Mouse (Mus musculus): ENCODE results near the gene Tbc1d8b. TPM values are rescaled to one million over a fixed set of nuclear protein-coding genes. Genes with fewer than 3 reads are reported as not detected.

The Tbc1d8b gene
- polyA plus RNA-seq, 1 experiment from 2014 or later = 1.7 TPM

DNA sequence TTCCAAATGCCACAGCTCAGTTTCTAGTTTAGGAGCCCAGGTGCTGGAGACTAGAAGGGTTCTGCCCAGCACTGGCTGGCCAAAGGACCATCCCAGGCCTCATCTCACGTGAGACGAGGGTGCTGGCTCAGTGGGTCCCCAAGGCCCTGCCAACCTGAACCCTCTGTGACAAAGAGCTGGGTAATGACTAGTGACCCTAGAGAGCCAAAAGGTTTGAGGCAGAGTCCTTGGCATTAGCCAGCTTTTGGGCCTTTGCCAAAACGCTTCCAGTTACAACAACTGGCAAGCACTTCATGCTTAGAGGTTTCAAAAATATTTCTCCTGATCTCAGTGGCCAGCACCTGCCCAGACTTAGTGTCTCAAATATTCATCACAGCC, 98.2 kb downstream of the Tbc1d8b start:
- no peak for TF ChIP-seq CTCF (IDR thresholded peaks at IDR 0.05; ENCODE audit: low read depth)
- no peak for DNase-seq (ENCODE audit: low spot score)
- no peaks in the 10 kb centered on the region for H3K36me3 ChIP-seq (ENCODE audit: insufficient read depth, low read length)
- H3K4me2 ChIP-seq (ENCODE audit: low read length) = no peak overlapping the region
- no peak for ATAC-seq (replicated peaks; ENCODE audit: low FRiP score, low read depth)
- H3K4me1 ChIP-seq (replicated peaks; ENCODE audit: insufficient read depth, low read length) = no peaks in the 10 kb centered on the region
- no peaks in the 10 kb centered on the region for H3K9me3 ChIP-seq (replicated peaks; ENCODE audit: low read length)
- H3K9ac ChIP-seq (ENCODE audit: low read depth, low read length) = no peak overlapping the region
- H3K4me3 ChIP-seq (replicated peaks; ENCODE audit: low read depth, low read length) = no peak overlapping the region
- WGBS = 72% methylated on average over 3 of the region's 3 CpGs
- H3K27ac ChIP-seq = no peak overlapping the region
- no peaks in the 10 kb centered on the region for H3K27me3 ChIP-seq (ENCODE audit: insufficient read depth, low read length)

DNA sequence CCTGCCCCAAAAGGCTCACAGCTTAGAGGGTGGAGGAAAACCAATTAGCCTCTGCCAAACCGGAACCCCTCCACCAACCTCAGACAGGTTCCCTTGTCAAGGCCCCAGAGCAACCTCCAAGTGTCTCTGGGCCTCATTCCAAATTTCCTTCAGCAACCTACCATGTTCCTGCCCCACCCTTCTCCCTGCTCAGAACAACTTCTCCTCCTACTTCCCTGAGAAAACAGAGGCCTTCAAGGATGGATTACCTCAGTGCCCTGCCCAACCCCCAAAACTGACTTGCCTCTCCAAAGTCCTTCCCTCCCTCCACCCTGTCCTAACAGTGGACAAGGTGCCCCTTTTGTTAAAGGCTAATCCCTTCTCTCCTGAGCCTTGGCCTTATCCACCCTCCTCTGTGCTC, 101.0 kb downstream of the Tbc1d8b start:
- no peak overlapping the region for H3K27ac ChIP-seq

DNA sequence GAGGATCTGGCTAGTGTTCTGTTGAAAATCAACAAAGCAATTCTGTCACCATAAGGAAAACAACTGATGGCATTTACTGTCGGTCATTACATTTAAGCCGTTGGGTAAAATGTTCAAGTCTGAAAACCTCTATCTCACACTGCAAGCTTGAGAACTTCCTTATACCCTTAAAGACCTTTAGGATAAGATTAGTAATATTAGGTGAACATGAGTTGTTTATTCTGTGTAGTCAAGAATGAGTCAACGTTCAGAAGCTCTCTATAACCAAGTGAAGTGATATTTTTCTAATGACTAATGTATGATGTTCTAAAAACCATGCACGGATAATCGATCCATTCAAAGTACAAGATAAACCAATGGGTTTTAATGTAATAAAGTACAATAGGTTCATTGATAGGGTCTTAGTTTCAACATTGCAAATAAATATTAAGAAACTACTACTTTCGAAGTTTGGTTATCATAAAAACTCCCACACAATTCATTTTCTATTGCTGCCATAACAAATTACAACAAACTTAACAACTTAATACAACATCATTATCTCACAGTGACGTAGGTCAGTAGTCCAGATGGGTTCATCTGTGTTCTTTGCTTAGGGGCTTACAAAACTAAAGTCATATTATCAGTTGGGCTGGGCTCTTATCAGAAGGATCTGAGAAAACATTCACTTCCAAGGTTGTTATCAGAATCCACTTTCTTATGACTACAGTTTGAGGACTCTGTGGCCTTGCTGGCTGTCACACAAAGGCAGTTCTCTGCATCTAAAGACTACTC, 109.5 kb downstream of the Tbc1d8b start:
- H3K4me1 ChIP-seq (replicated peaks; ENCODE audit: insufficient read depth, low read length) = no peaks in the 10 kb centered on the region

More for the DNA sequence above, 101.0 kb downstream of the Tbc1d8b start:
- 65% methylated on average over 1 of the region's 1 CpGs for WGBS
- no peak for TF ChIP-seq CTCF (IDR thresholded peaks at IDR 0.05; ENCODE audit: low read depth)
- Histone ChIP-seq H3K9me3 (replicated peaks; ENCODE audit: low read length) (no peaks in the 10 kb centered on the region), H3K36me3 (ENCODE audit: insufficient read depth, low read length) (no peaks in the 10 kb centered on the region), H3K27me3 (ENCODE audit: insufficient read depth, low read length) (no peaks in the 10 kb centered on the region), H3K4me2 (ENCODE audit: low read length) (no peak overlapping the region), H3K4me1 (replicated peaks; ENCODE audit: insufficient read depth, low read length) (no peaks in the 10 kb centered on the region), H3K9ac (ENCODE audit: low read depth, low read length) (no peak overlapping the region), H3K4me3 (replicated peaks; ENCODE audit: low read depth, low read length) (no peak overlapping the region)
- ATAC-seq (replicated peaks; ENCODE audit: low FRiP score, low read depth) = no peak
- DNase-seq (ENCODE audit: low spot score) = no peak

DNA sequence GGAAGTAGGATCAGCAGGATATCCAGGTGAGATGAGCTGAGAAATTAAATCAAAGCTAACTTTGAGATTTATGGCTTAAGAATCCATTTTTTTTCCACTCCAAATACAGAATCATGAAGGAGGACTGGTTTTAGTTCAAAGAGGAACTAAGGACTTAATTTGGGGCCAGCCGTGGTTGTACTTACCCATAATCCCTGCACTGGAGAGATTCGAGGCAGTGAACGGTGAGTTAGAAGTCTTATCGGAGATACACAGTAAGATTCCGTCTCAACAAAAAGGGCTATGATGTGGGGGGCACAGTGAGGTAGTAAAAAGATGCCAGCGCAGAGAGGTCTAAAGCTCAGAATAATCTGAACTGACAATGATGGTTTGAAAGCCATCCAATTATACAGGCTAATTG, 111.2 kb downstream of the Tbc1d8b start:
- TF ChIP-seq CTCF (IDR thresholded peaks at IDR 0.05; ENCODE audit: low read depth) = no peak

More for the DNA sequence above, 109.5 kb downstream of the Tbc1d8b start:
- H3K27ac ChIP-seq = no peak overlapping the region
- no peak for DNase-seq (ENCODE audit: low spot score)
- H3K9me3 ChIP-seq (replicated peaks; ENCODE audit: low read length) = no peaks in the 10 kb centered on the region
- 84% methylated on average over 7 of the region's 7 CpGs for WGBS
- H3K4me2 ChIP-seq (ENCODE audit: low read length) = no peak overlapping the region
- H3K9ac ChIP-seq (ENCODE audit: low read depth, low read length) = no peak overlapping the region
- ATAC-seq (replicated peaks; ENCODE audit: low FRiP score, low read depth) = no peak
- no peak for TF ChIP-seq CTCF (IDR thresholded peaks at IDR 0.05; ENCODE audit: low read depth)
- H3K4me3 ChIP-seq (replicated peaks; ENCODE audit: low read depth, low read length) = no peak overlapping the region
- no peaks in the 10 kb centered on the region for H3K36me3 ChIP-seq (ENCODE audit: insufficient read depth, low read length)
- no peaks in the 10 kb centered on the region for H3K27me3 ChIP-seq (ENCODE audit: insufficient read depth, low read length)

DNA sequence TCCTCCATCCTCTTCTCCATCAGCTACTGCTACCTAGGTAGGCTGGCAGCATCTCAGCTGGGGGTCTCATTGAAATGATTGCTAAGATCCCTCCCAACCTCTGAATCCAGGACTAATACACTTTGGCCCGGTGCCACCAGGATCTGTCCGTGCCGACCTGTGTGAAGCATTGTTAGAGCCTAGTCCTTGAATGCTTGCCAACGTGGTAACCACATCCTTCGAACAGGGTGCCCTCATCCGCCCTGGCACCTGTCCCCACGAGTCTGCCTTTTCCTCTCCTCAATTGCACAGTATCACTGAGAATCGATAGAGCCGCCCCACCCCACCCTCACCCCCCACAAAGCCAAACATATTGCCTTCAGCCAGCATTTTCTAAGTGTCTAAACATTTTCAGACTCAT, 113.1 kb downstream of the Tbc1d8b start:
- H3K4me2 ChIP-seq (ENCODE audit: low read length) = no peak overlapping the region
- no peaks in the 10 kb centered on the region for H3K36me3 ChIP-seq (ENCODE audit: insufficient read depth, low read length)
- no peaks in the 10 kb centered on the region for H3K9me3 ChIP-seq (replicated peaks; ENCODE audit: low read length)
- no peak for DNase-seq (ENCODE audit: low spot score)
- no peak for ATAC-seq (replicated peaks; ENCODE audit: low FRiP score, low read depth)
- H3K27ac ChIP-seq = no peak overlapping the region
- no peaks in the 10 kb centered on the region for H3K4me1 ChIP-seq (replicated peaks; ENCODE audit: insufficient read depth, low read length)
- no peaks in the 10 kb centered on the region for H3K27me3 ChIP-seq (ENCODE audit: insufficient read depth, low read length)
- no peak overlapping the region for H3K4me3 ChIP-seq (replicated peaks; ENCODE audit: low read depth, low read length)
- TF ChIP-seq CTCF (IDR thresholded peaks at IDR 0.05; ENCODE audit: low read depth) = no peak
- no peak overlapping the region for H3K9ac ChIP-seq (ENCODE audit: low read depth, low read length)
- WGBS = 77% methylated on average over 9 of the region's 9 CpGs

More for the DNA sequence above, 111.2 kb downstream of the Tbc1d8b start:
- H3K36me3 ChIP-seq (ENCODE audit: insufficient read depth, low read length) = no peaks in the 10 kb centered on the region
- ATAC-seq (replicated peaks; ENCODE audit: low FRiP score, low read depth) (no peak), DNase-seq (ENCODE audit: low spot score) (no peak)
- no peak overlapping the region for H3K9ac ChIP-seq (ENCODE audit: low read depth, low read length)
- no peaks in the 10 kb centered on the region for H3K27me3 ChIP-seq (ENCODE audit: insufficient read depth, low read length)
- 92% methylated on average over 6 of the region's 6 CpGs for WGBS
- no peak overlapping the region for H3K4me2 ChIP-seq (ENCODE audit: low read length)
- no peaks in the 10 kb centered on the region for H3K9me3 ChIP-seq (replicated peaks; ENCODE audit: low read length)
- H3K27ac ChIP-seq = no peak overlapping the region
- no peaks in the 10 kb centered on the region for H3K4me1 ChIP-seq (replicated peaks; ENCODE audit: insufficient read depth, low read length)
- H3K4me3 ChIP-seq (replicated peaks; ENCODE audit: low read depth, low read length) = no peak overlapping the region

DNA sequence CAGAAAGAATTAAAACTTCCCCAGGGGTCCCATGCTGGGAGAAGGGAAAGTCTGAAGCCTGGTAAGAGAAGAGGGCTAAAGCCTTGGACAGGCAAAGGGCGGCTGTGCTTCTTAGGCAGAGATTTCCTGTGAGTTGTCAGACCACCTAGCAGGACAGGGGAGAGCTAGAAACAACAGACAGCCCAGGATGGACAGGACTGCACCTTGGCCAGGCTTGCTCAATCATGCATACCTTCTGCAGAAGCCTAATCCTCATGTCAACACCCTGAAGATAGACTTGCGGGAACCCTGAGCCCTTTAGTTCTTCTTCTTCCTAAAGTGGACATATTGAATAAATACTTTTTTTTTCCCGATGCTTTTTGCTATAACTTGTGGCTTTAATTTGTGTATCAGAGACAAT, 115.2 kb downstream of the Tbc1d8b start:
- 79% methylated on average over 3 of the region's 3 CpGs for WGBS
- no peak for TF ChIP-seq CTCF (IDR thresholded peaks at IDR 0.05; ENCODE audit: low read depth)
- no peak; the same call in 1 of the 2 replicates for ATAC-seq (replicated peaks; ENCODE audit: low FRiP score, low read depth)
- Histone ChIP-seq H3K9ac (ENCODE audit: low read depth, low read length) (no peak overlapping the region), H3K4me3 (replicated peaks; ENCODE audit: low read depth, low read length) (no peak overlapping the region), H3K27me3 (ENCODE audit: insufficient read depth, low read length) (no peaks in the 10 kb centered on the region), H3K4me2 (ENCODE audit: low read length) (no peak overlapping the region), H3K36me3 (ENCODE audit: insufficient read depth, low read length) (no peaks in the 10 kb centered on the region), H3K27ac (no peak overlapping the region), H3K9me3 (replicated peaks; ENCODE audit: low read length) (no peaks in the 10 kb centered on the region), H3K4me1 (replicated peaks; ENCODE audit: insufficient read depth, low read length) (no peaks in the 10 kb centered on the region)
- no peak for DNase-seq (ENCODE audit: low spot score)

Data from kidney, postnatal 0 days (tissue).